Mouse (Mus musculus): Measurements from ENCODE around the gene Zc3h14. TPM values are rescaled to one million over a fixed set of nuclear protein-coding genes. Genes with fewer than 3 reads are reported as not detected.

Zc3h14 gene
- polyA plus RNA-seq (2014; fragmentation: Illumina TruSeq; extraction: RNeasy Lipid Tissue Mini Kit (QIAGEN cat#74804); ENCODE audit: insufficient read depth, low read depth, low replicate concordance): 41.2 TPM

GRCm38 (mm10) chr12:98746746-98747379 is at the start of gene Zc3h14:
Gene Zc3h14 (plus strand): TSS chr12:98746964.

DNA sequence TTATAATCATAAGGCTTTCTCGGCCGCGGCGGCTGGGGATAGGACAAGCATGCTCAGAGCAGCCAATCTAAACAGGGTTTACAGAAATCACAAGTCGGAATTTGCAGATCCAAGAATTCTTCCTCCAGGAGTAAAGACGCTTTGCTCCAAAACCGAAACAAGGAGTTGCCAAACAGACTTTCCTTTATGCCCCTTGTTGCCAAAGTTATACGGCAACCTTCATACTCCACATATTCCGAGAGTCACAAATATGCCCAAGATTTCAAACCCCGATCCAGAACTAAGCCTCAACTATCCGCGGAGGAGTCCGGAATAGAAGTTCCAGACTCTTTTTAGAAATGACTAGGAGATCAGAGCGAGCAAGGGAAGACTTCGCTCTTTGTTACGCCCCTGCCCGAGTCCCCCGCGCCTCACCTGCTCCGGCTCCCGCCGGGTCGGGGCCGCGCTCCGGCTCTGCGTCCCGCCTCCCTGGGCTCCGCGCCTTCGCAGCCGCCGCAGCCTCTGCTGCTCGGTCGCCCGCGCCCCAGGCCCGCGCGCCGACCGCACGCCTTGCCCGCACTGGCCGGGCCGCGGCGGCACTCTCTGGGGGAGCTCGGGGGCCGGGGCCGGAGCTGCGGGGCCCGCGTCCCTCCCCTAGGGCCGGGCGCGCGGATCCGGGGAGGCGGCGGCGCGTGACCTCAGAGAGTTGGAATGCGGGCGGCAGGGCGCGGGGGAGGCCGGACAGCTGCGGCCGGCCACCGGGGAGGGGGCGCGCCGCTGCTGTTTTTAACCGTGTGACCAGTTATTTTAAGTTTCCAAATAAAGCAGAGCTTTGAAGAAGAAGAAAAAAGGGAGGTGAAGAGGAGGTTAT is 9.6 kb upstream of the Zc3h14 start, which contains the start of gene Ptpn21:
Gene Ptpn21 (minus strand): TSS at position 455 of the 850 bp plus-strand sequence.

Other genes starting within 250 kb of the Zc3h14 start
- gene Kcnk10, start 168.7 kb upstream of the Zc3h14 start, polyA plus RNA-seq (2014; fragmentation: Illumina TruSeq; extraction: RNeasy Lipid Tissue Mini Kit (QIAGEN cat#74804); ENCODE audit: insufficient read depth, low read depth, low replicate concordance): not detected
- gene Spata7, start 118.8 kb upstream of the Zc3h14 start, polyA plus RNA-seq (2014; fragmentation: Illumina TruSeq; extraction: RNeasy Lipid Tissue Mini Kit (QIAGEN cat#74804); ENCODE audit: insufficient read depth, low read depth, low replicate concordance): 3.6 TPM
- 11.2 TPM for gene Ptpn21, start 9.6 kb upstream of the Zc3h14 start, polyA plus RNA-seq (2014; fragmentation: Illumina TruSeq; extraction: RNeasy Lipid Tissue Mini Kit (QIAGEN cat#74804); ENCODE audit: insufficient read depth, low read depth, low replicate concordance)
- gene Eml5, start 154.5 kb downstream of the Zc3h14 start, polyA plus RNA-seq (2014; fragmentation: Illumina TruSeq; extraction: RNeasy Lipid Tissue Mini Kit (QIAGEN cat#74804); ENCODE audit: insufficient read depth, low read depth, low replicate concordance): 0.93 TPM
- 5.1 TPM for gene Ttc8, start 173.6 kb downstream of the Zc3h14 start, polyA plus RNA-seq (2014; fragmentation: Illumina TruSeq; extraction: RNeasy Lipid Tissue Mini Kit (QIAGEN cat#74804); ENCODE audit: insufficient read depth, low read depth, low replicate concordance)

All from lung, adult 10 weeks (tissue).